ENCODE assay signal across 19 mouse cellular contexts in genomic region chr7:101541734-101542133, GRCm38 (mm10). TPM values are rescaled to one million over a fixed set of nuclear protein-coding genes. Genes with fewer than 3 reads are reported as not detected.
DNase-seq lines count a peak whose midpoint lies in the region; ATAC-seq and TF ChIP-seq lines count a peak whose summit lies in the region.
"Had no signal": no experiment of that assay in that cellular context is flagged by ENCODE, and none has a peak within 500 bp of the region (broad histone marks: within the 10 kb centered on the region; RNA-seq: fewer than 3 reads in every experiment).

No protein-coding gene starts in this region.

- peak overlapping the region; percentile 27; the same call in 1 of the 2 replicates for H3K4me3 ChIP-seq in kidney, embryonic 16.5 days (ENCODE audit: low read length)
- H3K4me3 ChIP-seq in midbrain, embryonic 11.5 days (ENCODE audit: low read depth, low read length) = no peak overlapping the region
- H3K4me3 ChIP-seq in midbrain, embryonic 16.5 days (ENCODE audit: low read depth, low read length) = no peak overlapping the region
- no peak overlapping the region for H3K4me3 ChIP-seq in forebrain, postnatal 0 days (ENCODE audit: low read depth, low read length)
- H3K4me3 ChIP-seq: embryonic facial prominence, embryonic 12.5 days; limb, embryonic 13.5 days; liver, embryonic 15.5 days; megakaryocyte, embryonic 14.5 days; neural tube, embryonic 13.5 days had no signal

- WGBS in kidney, embryonic 16.5 days = 65% methylated on average over 10 of the region's 10 CpGs
- WGBS in midbrain, embryonic 11.5 days = 73% methylated on average over 10 of the region's 10 CpGs
- WGBS in midbrain, embryonic 16.5 days = 67% methylated on average over 10 of the region's 10 CpGs
- 57% methylated on average over 10 of the region's 10 CpGs for WGBS in forebrain, postnatal 0 days

- H3K4me2 ChIP-seq in kidney, embryonic 16.5 days (replicated peaks; ENCODE audit: low read depth, low read length) = peak overlapping the region; percentile 46
- 0 out of 2 replicates have a peak overlapping the region, but pooled peaks have one; percentile 3 for H3K4me2 ChIP-seq in midbrain, embryonic 11.5 days
- no peak overlapping the region for H3K4me2 ChIP-seq in midbrain, embryonic 16.5 days (ENCODE audit: low read length)
- H3K4me2 ChIP-seq in forebrain, postnatal 0 days (ENCODE audit: low read depth) = no peak overlapping the region
- H3K4me2 ChIP-seq: embryonic facial prominence, embryonic 12.5 days; heart, embryonic 11.5 days; hindbrain, embryonic 14.5 days; limb, embryonic 13.5 days; liver, embryonic 15.5 days; neural tube, embryonic 13.5 days had no signal

- ATAC-seq in kidney, embryonic 16.5 days (ENCODE audit: low FRiP score, low TSS enrichment) = no peak
- no peak for ATAC-seq in midbrain, embryonic 11.5 days (ENCODE audit: low FRiP score)
- ATAC-seq in midbrain, embryonic 16.5 days = no peak
- no peak for ATAC-seq in forebrain, postnatal 0 days

- 0 out of 2 replicates have a peak overlapping the region, but pooled peaks have one; percentile 29 for H3K27ac ChIP-seq in kidney, embryonic 16.5 days (ENCODE audit: low read length)
- H3K27ac ChIP-seq in midbrain, embryonic 11.5 days (ENCODE audit: low read depth, low read length) = no peak overlapping the region
- H3K27ac ChIP-seq in midbrain, embryonic 16.5 days (ENCODE audit: low read length) = no peak overlapping the region
- H3K27ac ChIP-seq in forebrain, postnatal 0 days (ENCODE audit: low read depth, low read length) = no peak overlapping the region
- H3K27ac ChIP-seq: embryonic facial prominence, embryonic 12.5 days; hindbrain, embryonic 14.5 days; limb, embryonic 13.5 days; liver, embryonic 15.5 days; neural tube, embryonic 13.5 days had no signal

- no peaks in the 10 kb centered on the region for H3K27me3 ChIP-seq in kidney, embryonic 16.5 days (ENCODE audit: insufficient read depth, low read length)
- no peaks in the 10 kb centered on the region for H3K27me3 ChIP-seq in midbrain, embryonic 11.5 days (ENCODE audit: control insufficient read depth, insufficient read depth, low read length)
- no peaks in the 10 kb centered on the region for H3K27me3 ChIP-seq in midbrain, embryonic 16.5 days (ENCODE audit: control insufficient read depth, insufficient read depth, low read depth, low read length)
- H3K27me3 ChIP-seq in forebrain, postnatal 0 days (ENCODE audit: insufficient read depth, low read length) = no peaks in the 10 kb centered on the region
- H3K27me3 ChIP-seq: embryonic facial prominence, embryonic 12.5 days; liver, embryonic 15.5 days; neural tube, embryonic 13.5 days had no signal

- no peaks in the 10 kb centered on the region for H3K9me3 ChIP-seq in kidney, embryonic 16.5 days (ENCODE audit: low read length)
- no peaks in the 10 kb centered on the region for H3K9me3 ChIP-seq in midbrain, embryonic 11.5 days (ENCODE audit: control insufficient read depth, low read length)
- no peaks in the 10 kb centered on the region for H3K9me3 ChIP-seq in midbrain, embryonic 16.5 days (replicated peaks; ENCODE audit: control insufficient read depth, low read length, poor library complexity, severe bottlenecking)
- H3K9me3 ChIP-seq in forebrain, postnatal 0 days (ENCODE audit: low read length) = no peaks in the 10 kb centered on the region
- H3K9me3 ChIP-seq: embryonic facial prominence, embryonic 12.5 days; G1E; limb, embryonic 13.5 days; liver, embryonic 15.5 days; megakaryocyte, embryonic 14.5 days; neural tube, embryonic 13.5 days had no signal

- no peaks in the 10 kb centered on the region for H3K36me3 ChIP-seq in kidney, embryonic 16.5 days (ENCODE audit: insufficient read depth, low read length)
- no peaks in the 10 kb centered on the region for H3K36me3 ChIP-seq in midbrain, embryonic 11.5 days (ENCODE audit: control insufficient read depth, insufficient read depth, low read length)
- H3K36me3 ChIP-seq in midbrain, embryonic 16.5 days (ENCODE audit: control insufficient read depth, insufficient read depth, low read length) = no peaks in the 10 kb centered on the region
- H3K36me3 ChIP-seq in forebrain, postnatal 0 days (ENCODE audit: insufficient read depth) = no peaks in the 10 kb centered on the region
- H3K36me3 ChIP-seq: embryonic facial prominence, embryonic 12.5 days; G1E; limb, embryonic 13.5 days; liver, embryonic 15.5 days; neural tube, embryonic 13.5 days had no signal

- no peak for TF ChIP-seq CTCF in forebrain, postnatal 0 days (IDR thresholded peaks at IDR 0.05; ENCODE audit: low read depth)

- peak overlapping the region; percentile 41; the same call in 1 of the 2 replicates for H3K9ac ChIP-seq in kidney, embryonic 16.5 days (replicated peaks; ENCODE audit: low read length)
- no peak overlapping the region for H3K9ac ChIP-seq in midbrain, embryonic 11.5 days (ENCODE audit: low read length)
- H3K9ac ChIP-seq in midbrain, embryonic 16.5 days (ENCODE audit: low read depth, low read length) = no peak overlapping the region
- H3K9ac ChIP-seq in forebrain, postnatal 0 days = no peak overlapping the region
- H3K9ac ChIP-seq: embryonic facial prominence, embryonic 12.5 days; hindbrain, embryonic 14.5 days; limb, embryonic 13.5 days; liver, embryonic 15.5 days; neural tube, embryonic 13.5 days had no signal

- H3K4me1 ChIP-seq in kidney, embryonic 16.5 days (ENCODE audit: insufficient read depth, low read length) = peaks cover 9% of the 10 kb centered on the region; the same call in 1 of the 2 replicates
- no peaks in the 10 kb centered on the region for H3K4me1 ChIP-seq in midbrain, embryonic 11.5 days (ENCODE audit: control insufficient read depth, insufficient read depth, low read length)
- H3K4me1 ChIP-seq in midbrain, embryonic 16.5 days (ENCODE audit: control insufficient read depth, insufficient read depth, low read length) = no peaks in the 10 kb centered on the region
- H3K4me1 ChIP-seq in forebrain, postnatal 0 days (ENCODE audit: insufficient read depth) = no peaks in the 10 kb centered on the region
- H3K4me1 ChIP-seq: embryonic facial prominence, embryonic 12.5 days; limb, embryonic 13.5 days; liver, embryonic 15.5 days had no signal

- DNase-seq in cerebellum, postnatal 10 days = peak; percentile 53 to 59
- no peak for DNase-seq in cerebellum, adult 11-12 months
- DNase-seq in kidney, adult 8-10 months = no peak
- no peak for DNase-seq in midbrain, embryonic 11.5 days (ENCODE audit: low spot score, missing footprints)
- DNase-seq in naive thymus-derived CD4-positive, alpha-beta T cell, adult 2 months (ENCODE audit: low read depth) = peak; percentile 16
- no peak for DNase-seq in forebrain, postnatal 0 days

RNA-seq across cellular contexts. Expression of gene Art2b, which starts 43.7 kb away (rescaled TPM):
- not detected in 2 replicates for polyA plus RNA-seq in kidney, embryonic 16.5 days (2015; fragmentation: Nextera tagmentation; extraction: Ambion mirVana)
- not detected in 2 replicates for polyA plus RNA-seq in midbrain, embryonic 11.5 days (2014; fragmentation: Nextera tagmentation; extraction: Ambion mirVana)
- not detected in 2 replicates for polyA plus RNA-seq in midbrain, embryonic 16.5 days (2015; fragmentation: Nextera tagmentation; extraction: Ambion mirVana)
- not detected in 2 replicates for total RNA-seq in forebrain, postnatal 0 days (2014; rRNA removed)
- not detected in 2 replicates for polyA plus RNA-seq in forebrain, postnatal 0 days (2015; fragmentation: Nextera tagmentation; extraction: Ambion mirVana)
- total RNA-seq: G1E; heart, postnatal 14 days; layer of hippocampus, adult 18-20 months had no signal
- polyA plus RNA-seq: embryonic facial prominence, embryonic 12.5 days; G1E; heart, embryonic 11.5 days; hindbrain, embryonic 14.5 days; limb, embryonic 13.5 days; liver, embryonic 15.5 days; neural tube, embryonic 13.5 days; stomach, embryonic 14.5 days had no signal

Comparison
In these comparisons a context has a peak if more than half of its experiments do, and no peak if none do; other contexts are left out.
1. DNase-seq: peak in cerebellum, postnatal 10 days (2 of 2) and naive thymus-derived CD4-positive, alpha-beta T cell, adult 2 months (single experiment); none in cerebellum, adult 11-12 months (single experiment), kidney, adult 8-10 months (0 of 2), midbrain, embryonic 11.5 days (single experiment) and forebrain, postnatal 0 days (single experiment).
2. H3K4me2 ChIP-seq: peak in kidney, embryonic 16.5 days (single experiment) and midbrain, embryonic 11.5 days (single experiment); none in midbrain, embryonic 16.5 days (single experiment) and forebrain, postnatal 0 days (single experiment).